Mouse (Mus musculus) embryonic fibroblast, embryonic 13.5 days (primary cell): ENCODE measurements around the gene Trak2.

Source experiments
- CTCF ChIP-seq: IDR thresholded peaks from 2 replicates; pipeline ENCODE4 v1.5.1; 2011; ENCODE audit warnings: mild to moderate bottlenecking, control low read depth, low read length, moderate library complexity, borderline replicate concordance; ENCODE audit not compliant: insufficient read depth
- POLR2A ChIP-seq: IDR thresholded peaks from 2 replicates; pipeline ENCODE4 v1.6.1; 2011; ENCODE audit warnings: low read depth, mild to moderate bottlenecking, control low read depth, low read length, moderate library complexity

GRCm38 (mm10) chr1:58945960-58946670 is 27.1 kb downstream of the Trak2 start:
- no peak for TF ChIP-seq CTCF
- no peak for TF ChIP-seq POLR2A
